Mouse (Mus musculus): ENCODE results near the gene Pum2. TPM values are rescaled to one million over a fixed set of nuclear protein-coding genes. Genes with fewer than 3 reads are reported as not detected.

The Pum2 gene
- total RNA-seq, 1 experiment: 74.8 TPM

DNA sequence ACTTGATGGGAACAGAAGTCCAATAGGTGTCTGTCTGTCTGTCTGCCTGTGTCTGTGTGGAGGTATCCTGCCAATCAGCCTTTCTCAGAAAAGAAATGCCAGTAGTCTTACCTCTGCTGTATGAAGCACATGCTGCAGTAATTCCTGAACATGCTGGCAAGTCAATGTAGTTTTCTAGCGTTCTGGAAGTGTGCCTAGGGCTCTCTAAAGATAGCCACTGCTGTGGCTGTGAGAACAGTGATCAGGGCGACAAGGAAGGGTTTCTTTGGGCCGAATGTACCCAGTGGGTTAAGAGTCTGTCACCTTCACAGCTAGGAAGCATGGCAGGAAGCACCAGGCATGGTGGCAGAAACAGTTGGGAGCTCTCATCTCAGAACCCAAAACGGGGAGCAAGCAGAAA, 80.2 kb downstream of the Pum2 start:
- Histone ChIP-seq H3K9me3 (ENCODE audit: control insufficient read depth, insufficient read depth, low read depth, low read length) (no peaks in the 10 kb centered on the region), H3K36me3 (ENCODE audit: control insufficient read depth, insufficient read depth, low read length, poor library complexity, severe bottlenecking) (peaks cover 10% of the 10 kb centered on the region; the same call in 1 of the 2 replicates), H3K27ac (ENCODE audit: insufficient read depth, low read depth, low read length, poor library complexity, severe bottlenecking) (no peak overlapping the region), H3K4me1 (ENCODE audit: control insufficient read depth in 2 of 2, insufficient read depth in 2 of 2, low read length in 2 of 2, poor library complexity in 1 of 2) (peaks cover 0 to 6% of the 10 kb centered on the region in 2 experiments; a peak in 1 of 4 replicates), H3K4me3 (ENCODE audit: insufficient read depth in 1 of 2, low read depth in 1 of 2, low read length in 2 of 2, poor library complexity in 1 of 2, severe bottlenecking in 1 of 2) (no peak overlapping the region), H3K9ac (ENCODE audit: insufficient read depth, low read depth, low read length, poor library complexity, severe bottlenecking) (no peak overlapping the region)
- in situ Hi-C loops (cut with MboI; ENCODE audit: low sequenced_read_pairs in 2 of 2, unreplicated experiment in 2 of 2): loop anchor here in 1 of 2 experiments (25.0 kb wide), 1 partner anchor 258 kb away; no protein-coding TSS in a partner anchor
- no peak for DNase-seq (ENCODE audit: low read depth, low spot score)
- TF ChIP-seq MAFK (IDR thresholded peaks at IDR 0.05; ENCODE audit: insufficient read depth, low read depth, low read length) (no peak), CHD2 (IDR thresholded peaks at IDR 0.05; ENCODE audit: low read depth, low read length) (no peak), ZNF384 (IDR thresholded peaks at IDR 0.05; ENCODE audit: low read depth, low read length) (no peak), HCFC1 (IDR thresholded peaks at IDR 0.05; ENCODE audit: borderline replicate concordance, insufficient read depth, low read length) (no peak), ZC3H11A (IDR thresholded peaks at IDR 0.05; ENCODE audit: borderline replicate concordance, low read depth, low read length) (no peak)

DNA sequence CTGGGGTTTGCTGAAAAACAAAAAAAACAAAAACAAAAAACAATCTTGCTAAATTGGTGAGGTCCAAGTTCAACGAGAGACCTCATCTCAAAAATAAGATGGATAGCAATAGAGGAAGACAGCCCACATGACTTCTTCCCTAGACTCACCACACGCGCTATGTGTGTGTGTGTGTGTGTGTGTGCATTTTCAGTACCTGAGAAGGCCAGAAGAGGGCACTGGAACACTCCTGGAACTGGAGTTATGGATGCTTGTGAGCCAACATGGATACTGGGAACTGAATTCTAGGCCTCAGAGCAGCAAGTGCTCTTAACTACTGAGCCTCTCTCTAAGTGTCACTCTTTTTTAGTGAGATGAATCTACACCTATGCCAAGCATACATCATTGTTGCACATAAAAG, 84.1 kb downstream of the Pum2 start:
- no peak overlapping the region for H3K27ac ChIP-seq (ENCODE audit: insufficient read depth, low read depth, low read length, poor library complexity, severe bottlenecking)
- 0 out of 2 replicates have a peak, but pooled peaks cover 2% of the 10 kb centered on the region for H3K36me3 ChIP-seq (ENCODE audit: control insufficient read depth, insufficient read depth, low read length, poor library complexity, severe bottlenecking)
- no peak for DNase-seq (ENCODE audit: low read depth, low spot score)
- H3K9me3 ChIP-seq (ENCODE audit: control insufficient read depth, insufficient read depth, low read depth, low read length): no peaks in the 10 kb centered on the region
- no peak overlapping the region for H3K9ac ChIP-seq (ENCODE audit: insufficient read depth, low read depth, low read length, poor library complexity, severe bottlenecking)
- in situ Hi-C loops (cut with MboI; ENCODE audit: low sequenced_read_pairs in 2 of 2, unreplicated experiment in 2 of 2): loop anchor here in 1 of 2 experiments (25.0 kb wide), 1 partner anchor 254 kb away; no protein-coding TSS in a partner anchor
- TF ChIP-seq HCFC1 (IDR thresholded peaks at IDR 0.05; ENCODE audit: borderline replicate concordance, insufficient read depth, low read length) (no peak), ZC3H11A (IDR thresholded peaks at IDR 0.05; ENCODE audit: borderline replicate concordance, low read depth, low read length) (no peak), ZNF384 (IDR thresholded peaks at IDR 0.05; ENCODE audit: low read depth, low read length) (no peak), CHD2 (IDR thresholded peaks at IDR 0.05; ENCODE audit: low read depth, low read length) (no peak), MAFK (IDR thresholded peaks at IDR 0.05; ENCODE audit: insufficient read depth, low read depth, low read length) (no peak)
- H3K4me1 ChIP-seq (ENCODE audit: control insufficient read depth in 2 of 2, insufficient read depth in 2 of 2, low read length in 2 of 2, poor library complexity in 1 of 2): peaks cover 0 to 12% of the 10 kb centered on the region in 2 experiments; a peak in 1 of 4 replicates
- no peak overlapping the region for H3K4me3 ChIP-seq (ENCODE audit: insufficient read depth in 1 of 2, low read depth in 1 of 2, low read length in 2 of 2, poor library complexity in 1 of 2, severe bottlenecking in 1 of 2)

GRCm38 (mm10) chr12:8759115-8759514, 85.2 kb downstream of the Pum2 start:
- in situ Hi-C loops (cut with MboI; ENCODE audit: low sequenced_read_pairs in 2 of 2, unreplicated experiment in 2 of 2): loop anchor here in 1 of 2 experiments (25.0 kb wide), 1 partner anchor 253 kb away; no protein-coding TSS in a partner anchor
- no peak overlapping the region for H3K4me3 ChIP-seq (ENCODE audit: insufficient read depth in 1 of 2, low read depth in 1 of 2, low read length in 2 of 2, poor library complexity in 1 of 2, severe bottlenecking in 1 of 2)
- H3K4me1 ChIP-seq (ENCODE audit: control insufficient read depth in 2 of 2, insufficient read depth in 2 of 2, low read length in 2 of 2, poor library complexity in 1 of 2): peaks cover 0 to 12% of the 10 kb centered on the region in 2 experiments; a peak in 1 of 4 replicates
- TF ChIP-seq HCFC1 (IDR thresholded peaks at IDR 0.05; ENCODE audit: borderline replicate concordance, insufficient read depth, low read length) (no peak), CHD2 (IDR thresholded peaks at IDR 0.05; ENCODE audit: low read depth, low read length) (no peak), ZC3H11A (IDR thresholded peaks at IDR 0.05; ENCODE audit: borderline replicate concordance, low read depth, low read length) (no peak), MAFK (IDR thresholded peaks at IDR 0.05; ENCODE audit: insufficient read depth, low read depth, low read length) (no peak)
- no peak overlapping the region for H3K27ac ChIP-seq (ENCODE audit: insufficient read depth, low read depth, low read length, poor library complexity, severe bottlenecking)
- H3K9me3 ChIP-seq (ENCODE audit: control insufficient read depth, insufficient read depth, low read depth, low read length): no peaks in the 10 kb centered on the region
- no peak for DNase-seq (ENCODE audit: low read depth, low spot score)
- no peaks in the 10 kb centered on the region for H3K36me3 ChIP-seq (ENCODE audit: control insufficient read depth, insufficient read depth, low read length, poor library complexity, severe bottlenecking)
- no peak overlapping the region for H3K9ac ChIP-seq (ENCODE audit: insufficient read depth, low read depth, low read length, poor library complexity, severe bottlenecking)

- H3K4me3 ChIP-seq (ENCODE audit: insufficient read depth in 1 of 2, low read depth in 1 of 2, low read length in 2 of 2, poor library complexity in 1 of 2, severe bottlenecking in 1 of 2): no peak overlapping the region
- no peaks in the 10 kb centered on the region for H3K9me3 ChIP-seq (ENCODE audit: control insufficient read depth, insufficient read depth, low read depth, low read length)
- TF ChIP-seq CHD2 (IDR thresholded peaks at IDR 0.05; ENCODE audit: low read depth, low read length) (no peak), MAFK (IDR thresholded peaks at IDR 0.05; ENCODE audit: insufficient read depth, low read depth, low read length) (no peak), ZC3H11A (IDR thresholded peaks at IDR 0.05; ENCODE audit: borderline replicate concordance, low read depth, low read length) (no peak), ZNF384 (IDR thresholded peaks at IDR 0.05; ENCODE audit: low read depth, low read length) (no peak), HCFC1 (IDR thresholded peaks at IDR 0.05; ENCODE audit: borderline replicate concordance, insufficient read depth, low read length) (no peak)
- H3K9ac ChIP-seq (ENCODE audit: insufficient read depth, low read depth, low read length, poor library complexity, severe bottlenecking): no peak overlapping the region
- in situ Hi-C loops (cut with MboI; ENCODE audit: low sequenced_read_pairs in 2 of 2, unreplicated experiment in 2 of 2): loop anchor here in 1 of 2 experiments (25.0 kb wide), 1 partner anchor 253 kb away; no protein-coding TSS in a partner anchor
- H3K4me1 ChIP-seq (ENCODE audit: control insufficient read depth in 2 of 2, insufficient read depth in 2 of 2, low read length in 2 of 2, poor library complexity in 1 of 2): peaks cover 0 to 12% of the 10 kb centered on the region in 2 experiments; a peak in 1 of 4 replicates
- H3K27ac ChIP-seq (ENCODE audit: insufficient read depth, low read depth, low read length, poor library complexity, severe bottlenecking): no peak overlapping the region
- DNase-seq (ENCODE audit: low read depth, low spot score): no peak
- no peaks in the 10 kb centered on the region for H3K36me3 ChIP-seq (ENCODE audit: control insufficient read depth, insufficient read depth, low read length, poor library complexity, severe bottlenecking)
These were observed 85.8 kb downstream of the Pum2 start for GRCm38 (mm10) chr12:8759779-8760178.

Measured in ES-E14 (cell line).